Mouse (Mus musculus) stomach, postnatal 0 days (tissue): Measurements from ENCODE around the gene Pou2af1.

Experiments
- CTCF ChIP-seq: IDR thresholded peaks from 2 replicates; pipeline ENCODE4 v1.5.1; 2016; ENCODE audit warnings: antibody characterized with exemption, low read depth, mild to moderate bottlenecking, moderate library complexity
- EP300 ChIP-seq: optimal IDR thresholded peaks from 2 replicates; pipeline ENCODE3; 2016; ENCODE audit warnings: antibody characterized with exemption

- TF ChIP-seq CTCF, result no peak
- no peak for TF ChIP-seq EP300
Observed at GRCm38 (mm10) chr9:51194790-51195189, 18.7 kb upstream of the Pou2af1 start.
